Mouse (Mus musculus) layer of hippocampus, adult 18-20 months (tissue): ENCODE results near the gene Cenps. TPM values are rescaled to one million over a fixed set of nuclear protein-coding genes. Genes with fewer than 3 reads are reported as not detected.
"Not testable (repeated sequence)": the region's sequence is repeated elsewhere in the genome, so short reads cannot be mapped to it uniquely, and the experiment has no call there.

Experiments
- DNase-seq, 2 experiments: peaks; one replicate each; pipeline ENCODE4 v3.0.0; 2022; ENCODE audit warnings: low spot score in 2 of 2
- total RNA-seq, 2 experiments: library from RNA; stranded (reverse); gene quantifications; 2 replicates each; pipeline ENCODE4 v1.2.3; 2021

The Cenps gene
- total RNA-seq, 2 experiments from 2014 or later, result 21.1 to 23.8 TPM

- no peak for DNase-seq
Measured at GRCm38 (mm10) chr4:149123432-149123831, 14.0 kb downstream of the Cenps start.

GRCm38 (mm10) chr4:149119978-149120562 is 17.4 kb downstream of the Cenps start:
- DNase-seq, result not testable (repeated sequence)

GRCm38 (mm10) chr4:149103875-149104561 is 33.4 kb downstream of the Cenps start, which contains the start of gene Dffa:
Gene Dffa (plus strand): TSS chr4:149104146.
- peak; percentile 88 to 96 for DNase-seq

GRCm38 (mm10) chr4:149101456-149101855 is 36.0 kb downstream of the Cenps start:
- no peak for DNase-seq

GRCm38 (mm10) chr4:149100449-149100848 is 37.0 kb downstream of the Cenps start:
- DNase-seq, result not testable (repeated sequence)

GRCm38 (mm10) chr4:149099369-149100017 is 37.9 kb downstream of the Cenps start, which contains the start of gene Pex14:
Gene Pex14 (minus strand): TSS chr4:149099876.
- DNase-seq, result peak; percentile 85 to 94

- DNase-seq, result no peak
Measured at GRCm38 (mm10) chr4:149098571-149098970, 38.9 kb downstream of the Cenps start.

GRCm38 (mm10) chr4:149097956-149098355 is 39.5 kb downstream of the Cenps start:
- DNase-seq, result no peak

- no peak for DNase-seq
Measured at GRCm38 (mm10) chr4:149091364-149091763, 46.1 kb downstream of the Cenps start.

GRCm38 (mm10) chr4:149085381-149085780 is 52.0 kb downstream of the Cenps start:
- no peak for DNase-seq

GRCm38 (mm10) chr4:149081528-149081927 is 55.9 kb downstream of the Cenps start:
- DNase-seq, result no peak

- DNase-seq, result no peak
Measured at GRCm38 (mm10) chr4:149080111-149080510, 57.3 kb downstream of the Cenps start.

- DNase-seq, result no peak
Measured at GRCm38 (mm10) chr4:149079629-149080028, 57.8 kb downstream of the Cenps start.

- DNase-seq, result no peak
Measured at GRCm38 (mm10) chr4:149078261-149078660, 59.2 kb downstream of the Cenps start.

Other genes starting within 250 kb of the Cenps start
- gene Pex14, start 37.8 kb downstream of the Cenps start, total RNA-seq, result 10 to 100 TPM; 46.7 to 47.1 TPM
- 10 to 100 TPM; 48.8 to 50.7 TPM for gene Dffa, start 33.5 kb downstream of the Cenps start, total RNA-seq
- 10 to 100 TPM in 1 of 2 experiments, 1 to 10 TPM in 1; 9.8 to 13.8 TPM for gene Cort, start 10.9 kb downstream of the Cenps start, total RNA-seq
- 10 to 100 TPM; 29.5 to 34.4 TPM for gene Pgd, start 29.1 kb upstream of the Cenps start, total RNA-seq
- 100 to 1,000 TPM; 383 to 410 TPM for gene Kif1b, start 170.1 kb upstream of the Cenps start, total RNA-seq